8 mouse cellular contexts compared by ENCODE assay signal in the genomic region with DNA sequence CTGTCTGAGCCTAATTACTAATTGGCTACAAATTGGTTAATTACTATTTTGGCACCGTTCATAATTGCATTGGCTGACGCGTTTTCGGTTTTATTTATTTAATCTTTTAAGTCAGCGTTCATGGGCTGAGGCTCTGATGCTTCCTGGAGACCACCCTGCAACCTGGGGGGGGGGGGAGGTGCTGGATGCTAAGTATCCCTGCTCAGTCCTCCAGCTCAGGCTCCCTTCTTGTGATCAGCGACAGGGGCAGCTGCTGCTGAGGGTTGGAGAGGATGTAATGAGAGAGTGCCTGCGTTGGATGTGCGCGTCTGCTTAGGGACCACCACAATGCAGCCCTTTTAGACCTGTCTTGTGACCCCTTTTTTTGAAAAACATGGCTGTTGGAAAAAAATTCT. TPM values are rescaled to one million over a fixed set of nuclear protein-coding genes. Genes with fewer than 3 reads are reported as not detected.
DNase-seq lines count a peak whose midpoint lies in the region; ATAC-seq lines count a peak whose summit lies in the region.

No protein-coding gene starts in this region.

- peaks cover 16% of the 10 kb centered on the region; the same call in 1 of the 2 replicates for H3K4me1 ChIP-seq in heart, embryonic 16.5 days (ENCODE audit: control insufficient read depth, insufficient read depth, low read length)
- peaks cover 2% of the 10 kb centered on the region; the same call in 1 of the 2 replicates for H3K4me1 ChIP-seq in embryonic facial prominence, embryonic 11.5 days (ENCODE audit: control insufficient read depth, insufficient read depth, low read length)
- H3K4me1 ChIP-seq in hindbrain, embryonic 15.5 days (replicated peaks): peaks cover 38% of the 10 kb centered on the region
- H3K4me1 ChIP-seq in midbrain, embryonic 14.5 days (ENCODE audit: control insufficient read depth, insufficient read depth, low read length): peaks cover 18% of the 10 kb centered on the region

- peak overlapping the region; percentile 51 for H3K4me3 ChIP-seq in heart, embryonic 16.5 days (ENCODE audit: low read length)
- peak overlapping the region; percentile 50 for H3K4me3 ChIP-seq in embryonic facial prominence, embryonic 11.5 days (ENCODE audit: low read depth, low read length)
- peak overlapping the region; percentile 63 for H3K4me3 ChIP-seq in hindbrain, embryonic 15.5 days
- H3K4me3 ChIP-seq in midbrain, embryonic 14.5 days (replicated peaks; ENCODE audit: low read depth, low read length): peak overlapping the region; percentile 59

- H3K9me3 ChIP-seq in heart, embryonic 16.5 days (replicated peaks; ENCODE audit: control insufficient read depth, low read length): no peaks in the 10 kb centered on the region
- no peaks in the 10 kb centered on the region for H3K9me3 ChIP-seq in embryonic facial prominence, embryonic 11.5 days (replicated peaks; ENCODE audit: control insufficient read depth, low read length)
- H3K9me3 ChIP-seq in hindbrain, embryonic 15.5 days: no peaks in the 10 kb centered on the region
- no peaks in the 10 kb centered on the region for H3K9me3 ChIP-seq in midbrain, embryonic 14.5 days (ENCODE audit: control insufficient read depth, low read length)

- no peak overlapping the region for H3K27ac ChIP-seq in heart, embryonic 16.5 days (ENCODE audit: low read length)
- H3K27ac ChIP-seq in embryonic facial prominence, embryonic 11.5 days (replicated peaks; ENCODE audit: low read depth, low read length): no peak overlapping the region
- H3K27ac ChIP-seq in hindbrain, embryonic 15.5 days (replicated peaks): no peak overlapping the region
- H3K27ac ChIP-seq in midbrain, embryonic 14.5 days (replicated peaks; ENCODE audit: low read depth, low read length): peak overlapping the region; percentile 45; the same call in 1 of the 2 replicates

- no peak for ATAC-seq in heart, embryonic 16.5 days (replicated peaks; ENCODE audit: extremely low read depth, insufficient read depth, low FRiP score)
- peak; percentile 34 for ATAC-seq in embryonic facial prominence, embryonic 11.5 days (replicated peaks; ENCODE audit: insufficient number of reproducible peaks, low FRiP score, low TSS enrichment, low read depth)
- ATAC-seq in hindbrain, embryonic 15.5 days (ENCODE audit: low FRiP score, low read depth): peak; percentile 15; the same call in 1 of the 2 replicates
- ATAC-seq in midbrain, embryonic 14.5 days (ENCODE audit: low FRiP score, low TSS enrichment): 0 out of 2 replicates have a peak, but pooled peaks have one; percentile 14

- intact Hi-C loops in heart, postnatal 14 days (cut with DNase I): no loop called here

- H3K27me3 ChIP-seq in heart, embryonic 16.5 days (ENCODE audit: control insufficient read depth, insufficient read depth, low read length): peaks cover 34% of the 10 kb centered on the region
- H3K27me3 ChIP-seq in embryonic facial prominence, embryonic 11.5 days (ENCODE audit: control insufficient read depth, insufficient read depth, low read length): peaks cover 21% of the 10 kb centered on the region
- H3K27me3 ChIP-seq in hindbrain, embryonic 15.5 days: 0 out of 2 replicates have a peak, but pooled peaks cover 4% of the 10 kb centered on the region
- H3K27me3 ChIP-seq in midbrain, embryonic 14.5 days (ENCODE audit: control insufficient read depth, insufficient read depth, low read length): peaks cover 6% of the 10 kb centered on the region; the same call in 1 of the 2 replicates

- H3K4me2 ChIP-seq in heart, embryonic 16.5 days (ENCODE audit: low read depth, low read length): peak overlapping the region; percentile 85
- H3K4me2 ChIP-seq in embryonic facial prominence, embryonic 11.5 days (ENCODE audit: low read depth, low read length): peak overlapping the region; percentile 92
- peak overlapping the region; percentile 97 for H3K4me2 ChIP-seq in hindbrain, embryonic 15.5 days
- peak overlapping the region; percentile 99 for H3K4me2 ChIP-seq in midbrain, embryonic 14.5 days (ENCODE audit: low read length)

- H3K9ac ChIP-seq in heart, embryonic 16.5 days (ENCODE audit: low read length): no peak overlapping the region
- no peak overlapping the region for H3K9ac ChIP-seq in embryonic facial prominence, embryonic 11.5 days (replicated peaks; ENCODE audit: low read length)
- H3K9ac ChIP-seq in hindbrain, embryonic 15.5 days: peak overlapping the region; percentile 61
- peak overlapping the region; percentile 69 for H3K9ac ChIP-seq in midbrain, embryonic 14.5 days (replicated peaks; ENCODE audit: low read length)

- no peaks in the 10 kb centered on the region for H3K36me3 ChIP-seq in heart, embryonic 16.5 days (ENCODE audit: control insufficient read depth, insufficient read depth)
- no peaks in the 10 kb centered on the region for H3K36me3 ChIP-seq in embryonic facial prominence, embryonic 11.5 days (replicated peaks; ENCODE audit: control insufficient read depth, insufficient read depth, low read depth, low read length)
- H3K36me3 ChIP-seq in hindbrain, embryonic 15.5 days: no peaks in the 10 kb centered on the region
- H3K36me3 ChIP-seq in midbrain, embryonic 14.5 days (ENCODE audit: control insufficient read depth, insufficient read depth, low read length): no peaks in the 10 kb centered on the region

- 2% methylated on average over 9 of the region's 9 CpGs for WGBS in heart, embryonic 16.5 days
- 3% methylated on average over 9 of the region's 9 CpGs for WGBS in embryonic facial prominence, embryonic 11.5 days
- WGBS in hindbrain, embryonic 15.5 days: under 1% methylated on average over 9 of the region's 9 CpGs
- 2% methylated on average over 9 of the region's 9 CpGs for WGBS in midbrain, embryonic 14.5 days

- no peak for DNase-seq in heart, postnatal 14 days
- peak; percentile 31 for DNase-seq in embryonic facial prominence, embryonic 11.5 days (ENCODE audit: low spot score)
- DNase-seq in midbrain, embryonic 14.5 days: peak; percentile 50
- DNase-seq in spleen, adult 18-20 months: no peak
- DNase-seq in testis, postnatal 14 days (ENCODE audit: low spot score): no peak
- no peak for DNase-seq in right cerebral cortex, adult 2 months (ENCODE audit: low spot score in 2 of 2)

RNA-seq across cellular contexts. Expression of gene Lypd1, which starts 2.0 kb away (rescaled TPM):
- polyA plus RNA-seq in heart, embryonic 16.5 days (2015; fragmentation: Nextera tagmentation; extraction: Ambion mirVana): 2.1 and 3.1 TPM in 2 replicates
- under 1 TPM; 0.26 to 0.66 TPM for total RNA-seq in heart, postnatal 14 days (2021)
- polyA plus RNA-seq in embryonic facial prominence, embryonic 11.5 days (2014; fragmentation: Nextera tagmentation; extraction: Ambion mirVana): 8.2 and 11.7 TPM in 2 replicates
- 83.9 and 100 TPM in 2 replicates for polyA plus RNA-seq in hindbrain, embryonic 15.5 days (2015; fragmentation: Nextera tagmentation; extraction: Ambion mirVana)
- polyA plus RNA-seq in midbrain, embryonic 14.5 days (2014; fragmentation: Nextera tagmentation; extraction: Ambion mirVana): 63.4 and 67.9 TPM in 2 replicates

Comparison
In these comparisons a context has a peak if more than half of its experiments do, and no peak if none do; other contexts are left out.
1. H3K9ac ChIP-seq: peak in hindbrain, embryonic 15.5 days (single experiment) and midbrain, embryonic 14.5 days (single experiment); none in heart, embryonic 16.5 days (single experiment) and embryonic facial prominence, embryonic 11.5 days (single experiment).
2. DNase-seq: peak in embryonic facial prominence, embryonic 11.5 days (single experiment) and midbrain, embryonic 14.5 days (single experiment); none in heart, postnatal 14 days (0 of 2), spleen, adult 18-20 months (0 of 2), testis, postnatal 14 days (single experiment) and right cerebral cortex, adult 2 months (0 of 2).
3. Peak in every context shown above with its lines, with median percentiles within 50 percentile points of each other: H3K4me2 ChIP-seq and H3K4me3 ChIP-seq.